Mouse (Mus musculus): ENCODE results near the gene Wdr53. TPM values are rescaled to one million over a fixed set of nuclear protein-coding genes. Genes with fewer than 3 reads are reported as not detected.
"Not testable (repeated sequence)": the region's sequence is repeated elsewhere in the genome, so short reads cannot be mapped to it uniquely, and the experiment has no call there.

Gene Wdr53
- total RNA-seq, 1 experiment from 2014 or later: 16.3 TPM

DNA sequence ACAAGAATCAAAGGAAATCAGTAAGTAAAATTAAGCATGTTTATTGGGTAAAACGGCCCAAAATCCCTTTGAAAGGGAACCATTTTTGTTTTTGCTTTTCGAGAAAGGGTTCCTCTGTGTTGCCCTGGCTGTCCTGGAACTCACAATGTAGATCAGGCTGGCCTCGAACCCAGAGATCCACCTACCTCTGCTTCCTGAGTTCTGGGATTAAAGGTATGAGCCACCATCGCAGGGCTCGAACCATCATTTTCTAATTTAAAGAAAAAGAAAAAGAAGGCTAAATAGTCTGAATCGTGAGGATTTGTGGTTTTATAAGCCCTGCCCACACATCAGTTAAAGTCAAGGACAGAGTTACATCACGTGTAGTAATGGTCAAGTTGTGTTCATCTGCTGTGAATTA is 31.4 kb downstream of the Wdr53 start:
- no peak for DNase-seq

DNA sequence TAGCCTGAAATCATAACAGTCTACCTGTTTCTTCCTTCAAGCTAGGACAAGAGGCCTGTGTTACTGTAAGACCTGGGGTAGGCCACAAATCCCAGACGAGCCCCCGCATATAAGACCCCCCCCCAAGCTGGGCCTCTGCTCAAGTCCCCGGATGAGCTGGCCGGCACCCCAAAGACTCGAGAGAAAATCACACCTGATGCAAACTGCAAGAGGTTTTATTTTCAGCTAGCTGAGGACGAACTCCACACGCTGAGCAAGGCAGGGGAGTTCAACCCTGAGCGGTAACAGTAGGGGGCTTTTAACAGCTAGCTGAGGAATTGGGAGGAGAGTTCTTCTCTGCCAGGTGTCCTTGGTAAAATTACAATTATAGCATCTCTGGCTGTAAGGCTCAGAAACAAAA is 33.2 kb downstream of the Wdr53 start:
- no peak for DNase-seq

DNA sequence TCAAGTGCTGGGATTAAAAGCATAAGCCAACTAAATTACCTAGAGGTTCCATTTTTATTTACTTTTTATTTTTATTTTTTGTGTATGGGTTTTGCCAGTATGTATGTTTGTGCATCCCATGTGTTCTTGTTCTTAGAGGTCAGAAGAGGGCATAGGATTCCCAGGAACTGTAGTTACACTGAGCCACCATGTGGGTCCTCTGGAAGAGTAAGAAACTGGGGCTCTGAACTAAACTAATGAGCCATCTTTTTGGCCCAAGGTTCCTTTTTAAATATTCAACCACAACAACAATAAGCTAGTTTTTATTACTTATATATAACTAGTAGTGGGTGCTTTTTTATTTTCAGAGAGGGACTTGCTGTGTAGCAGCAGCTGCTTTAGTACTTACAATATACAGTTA is 35.6 kb downstream of the Wdr53 start:
- DNase-seq: no peak

DNA sequence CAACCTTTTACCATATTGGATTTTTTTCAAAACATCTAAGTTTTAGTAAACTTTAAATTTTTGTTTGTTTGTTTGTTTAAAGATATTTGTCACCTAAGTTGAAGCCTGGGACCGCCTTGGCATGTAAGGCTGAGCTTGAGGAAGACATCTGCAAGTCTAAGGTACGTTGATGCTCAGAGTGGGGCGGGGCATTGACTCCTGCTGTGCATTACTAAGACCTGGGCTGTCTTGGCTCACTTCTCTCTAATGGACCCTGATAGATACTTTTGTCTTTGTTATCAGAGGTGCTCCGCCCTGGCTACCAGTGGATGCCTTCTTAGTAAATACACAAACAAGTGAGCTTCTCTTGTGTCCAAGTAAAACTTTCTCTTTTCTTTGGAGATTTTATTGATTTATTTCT is 44.8 kb downstream of the Wdr53 start:
- DNase-seq: no peak

DNA sequence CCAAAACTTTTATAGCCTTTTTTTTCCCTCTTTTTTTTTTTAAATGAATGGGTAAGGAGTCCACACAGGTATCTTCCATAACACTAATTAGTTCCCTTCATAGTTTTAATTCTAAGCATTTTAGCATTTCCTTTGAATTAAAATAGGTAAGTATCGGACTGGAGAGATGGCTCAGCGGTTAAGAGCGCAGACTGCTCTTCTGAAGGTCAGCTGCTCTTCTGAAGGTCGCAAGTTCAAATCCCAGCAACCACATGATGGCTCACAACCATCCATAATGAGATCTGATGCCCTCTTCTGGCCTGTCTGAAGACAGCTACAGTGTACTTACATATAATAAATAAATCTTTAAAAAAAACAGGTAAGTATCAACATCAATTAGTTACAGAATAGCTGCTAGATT is 52.6 kb downstream of the Wdr53 start:
- not testable (repeated sequence) for DNase-seq

DNA sequence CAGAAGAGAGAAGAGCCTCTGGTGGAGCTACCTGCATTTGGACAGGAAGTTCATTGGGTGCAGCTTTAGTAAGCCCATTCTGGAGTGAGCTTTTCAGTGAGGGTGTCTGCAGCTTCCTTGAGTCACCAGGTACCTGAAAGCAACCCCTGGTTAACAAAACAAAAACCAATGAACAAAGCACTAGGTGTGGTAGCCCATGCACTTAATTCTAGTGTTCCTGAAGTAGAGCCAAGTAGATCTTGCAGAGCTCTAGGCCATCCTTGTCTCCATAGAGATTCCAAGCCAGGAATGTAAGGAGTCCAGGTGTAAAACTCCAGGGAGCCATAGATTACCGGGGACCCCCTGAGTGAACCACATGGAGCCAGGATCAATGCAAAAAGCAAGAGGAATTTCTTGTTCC is 56.0 kb downstream of the Wdr53 start:
- no peak for DNase-seq

DNA sequence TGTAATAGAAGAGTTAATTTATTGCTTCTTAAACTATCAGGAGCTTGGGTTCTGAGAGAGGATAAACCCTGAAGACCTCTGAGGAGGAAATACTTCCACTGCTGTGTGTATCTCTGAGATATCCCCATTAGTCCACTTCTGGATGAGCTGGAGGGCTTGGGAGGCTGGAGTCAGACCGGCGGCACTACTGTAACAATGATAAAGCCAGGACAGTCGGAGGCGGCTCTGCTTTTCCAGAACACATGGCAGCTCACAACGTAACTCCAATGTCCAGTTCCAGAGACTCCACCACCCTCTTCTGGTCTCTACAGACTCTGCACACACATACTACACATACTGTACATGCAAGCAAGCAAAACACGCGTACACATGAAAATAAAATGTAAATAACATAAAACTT is 56.9 kb downstream of the Wdr53 start:
- no peak for DNase-seq

Small RNA genes lying within 50 kb of the gene (microRNA-seq; reads per million reads assigned to microRNA genes)
- 0 reads per million in 2 experiments for gene Mir1946a

Other genes with a start within 250 kb of the Wdr53 start
- 23.2 and 24.0 TPM in 2 replicates for gene Senp5, start 243.9 kb upstream of the Wdr53 start, total RNA-seq (2021)
- gene Pak2, start 167.9 kb upstream of the Wdr53 start, total RNA-seq (2021): 57.0 and 59.5 TPM in 2 replicates
- 29.8 and 33.6 TPM in 2 replicates for gene Pigx, start 147.5 kb upstream of the Wdr53 start, total RNA-seq (2021)
- gene Cep19, start 147.4 kb upstream of the Wdr53 start, total RNA-seq (2021): 13.5 and 15.7 TPM in 2 replicates
- 6.1 and 8.9 TPM in 2 replicates for gene Nrros, start 81.6 kb upstream of the Wdr53 start, total RNA-seq (2021)
- gene Bex6, start 67.4 kb upstream of the Wdr53 start, total RNA-seq (2021): not detected in 2 replicates
- 19.6 and 22.8 TPM in 2 replicates for gene Fbxo45, start 69 bp upstream of the Wdr53 start, total RNA-seq (2021)
- gene Smco1, start 24.2 kb downstream of the Wdr53 start, total RNA-seq (2021): 0.36 TPM in 1 of 2 replicates, not detected in the other
- 29.1 and 33.9 TPM in 2 replicates for gene Rnf168, start 30.2 kb downstream of the Wdr53 start, total RNA-seq (2021)
- gene Ubxn7, start 85.0 kb downstream of the Wdr53 start, total RNA-seq (2021): 40.4 and 77.1 TPM in 2 replicates
- not detected in 2 replicates for gene Tm4sf19, start 153.3 kb downstream of the Wdr53 start, total RNA-seq (2021)
- gene Tctex1d2, start 172.5 kb downstream of the Wdr53 start, total RNA-seq (2021): 5.3 and 7.7 TPM in 2 replicates
- 83.4 and 100 TPM in 2 replicates for gene Pcyt1a, start 183.7 kb downstream of the Wdr53 start, total RNA-seq (2021)
- not detected in 2 replicates for gene Slc51a, start 240.7 kb downstream of the Wdr53 start, total RNA-seq (2021)
- gene Zdhhc19, start 249.0 kb downstream of the Wdr53 start, total RNA-seq (2021): not detected in 2 replicates

Measured in adrenal gland, postnatal 25 days (tissue).